Mouse (Mus musculus) NIH3T3 (cell line): ENCODE results near the gene Gm20547.
A peak's percentile ranks its signal among the peaks of the same experiment; 100 is the strongest.

Experiments used
- DNase-seq: peaks from one replicate; pipeline ENCODE4 v3.0.0-alpha.2; 2012; ENCODE audit warnings: low read depth

The Gm20547 gene

GRCm38 (mm10) chr17:34896366-34896765, 14.5 kb upstream of the Gm20547 start:
- no peak for DNase-seq

GRCm38 (mm10) chr17:34895724-34896123, 13.9 kb upstream of the Gm20547 start:
- DNase-seq: no peak

GRCm38 (mm10) chr17:34894801-34895530, 13.1 kb upstream of the Gm20547 start:
- peak; percentile 73 for DNase-seq

- DNase-seq: peak; percentile 99
These were observed 12.3 kb upstream of the Gm20547 start for GRCm38 (mm10) chr17:34894074-34894597.

GRCm38 (mm10) chr17:34893072-34893824, 11.4 kb upstream of the Gm20547 start:
- DNase-seq: no peak

GRCm38 (mm10) chr17:34891377-34891776, 9.5 kb upstream of the Gm20547 start:
- no peak for DNase-seq

GRCm38 (mm10) chr17:34890074-34890743, 8.4 kb upstream of the Gm20547 start:
- DNase-seq: no peak

GRCm38 (mm10) chr17:34887942-34888341, 6.1 kb upstream of the Gm20547 start:
- peak; percentile 42 for DNase-seq

GRCm38 (mm10) chr17:34885615-34886014, 3.8 kb upstream of the Gm20547 start:
- peak; percentile 72 for DNase-seq

GRCm38 (mm10) chr17:34884704-34885103, 2.9 kb upstream of the Gm20547 start:
- DNase-seq: no peak

GRCm38 (mm10) chr17:34883332-34883731, 1.5 kb upstream of the Gm20547 start:
- DNase-seq: peak; percentile 67

GRCm38 (mm10) chr17:34881166-34881565, 676 bp downstream of the Gm20547 start:
- DNase-seq: peak; percentile 70

GRCm38 (mm10) chr17:34879336-34879879, 2.4 kb downstream of the Gm20547 start, which contains the start of gene Zbtb12:
Gene Zbtb12, plus strand, starts transcription at chr17:34879483.
- DNase-seq: peak; percentile 51

GRCm38 (mm10) chr17:34874321-34874720, 7.5 kb downstream of the Gm20547 start:
- DNase-seq: no peak

- no peak for DNase-seq
These were observed 15.9 kb downstream of the Gm20547 start for GRCm38 (mm10) chr17:34865981-34866380.

GRCm38 (mm10) chr17:34862416-34863081, 19.3 kb downstream of the Gm20547 start, which contains the start of gene Cfb:
Gene Cfb, minus strand, starts transcription at chr17:34862518.
- no peak for DNase-seq

- no peak for DNase-seq
These were observed 20.0 kb downstream of the Gm20547 start for GRCm38 (mm10) chr17:34861704-34862415.

- DNase-seq: no peak
These were observed 21.3 kb downstream of the Gm20547 start for GRCm38 (mm10) chr17:34860514-34860913.

- DNase-seq: no peak
These were observed 23.2 kb downstream of the Gm20547 start for GRCm38 (mm10) chr17:34858670-34859069.

- peak; percentile 88 for DNase-seq
These were observed 26.0 kb downstream of the Gm20547 start for GRCm38 (mm10) chr17:34855825-34856224.

GRCm38 (mm10) chr17:34854761-34855160, 27.1 kb downstream of the Gm20547 start:
- no peak for DNase-seq
